Mouse (Mus musculus) cerebellum, adult (tissue): ENCODE results near the gene Fgfr2.
A peak's percentile ranks its signal among the peaks of the same experiment; 100 is the strongest.

Experiments
- ATAC-seq: cut with Nextera tagmentation; 2 replicates; pipeline ENCODE4 v1.9.2; 2017; ENCODE audit warnings: mild to moderate bottlenecking, moderate library complexity, mixed read lengths; ENCODE audit not compliant: insufficient number of reproducible peaks, low FRiP score, low TSS enrichment

Fgfr2 gene

DNA sequence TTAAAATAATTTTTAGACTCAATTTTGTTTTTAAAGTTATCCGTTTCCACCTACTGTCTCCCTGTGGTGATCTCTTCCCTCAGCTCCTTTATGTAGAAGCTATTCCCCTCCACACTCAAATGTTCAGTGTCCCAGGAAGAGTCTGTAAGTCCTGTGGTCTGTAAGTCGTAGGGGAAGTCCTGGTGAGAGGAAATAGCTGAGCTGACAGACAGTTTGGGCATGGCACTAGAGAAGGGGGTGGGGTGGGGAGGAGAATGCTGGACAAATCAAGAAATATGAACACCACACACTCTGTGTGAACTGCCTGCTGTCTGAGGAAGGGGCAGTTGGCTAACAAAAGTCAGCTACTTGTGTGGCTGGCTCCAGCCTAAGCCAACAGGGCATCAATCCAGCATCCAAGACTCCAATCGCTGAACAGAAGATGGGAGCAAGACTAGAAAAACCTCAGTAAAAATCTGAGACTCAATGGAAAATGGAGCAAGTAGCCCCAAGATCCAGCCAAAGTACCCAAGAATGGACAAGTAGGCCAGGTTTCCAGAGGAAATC is 75.0 kb downstream of the Fgfr2 start:
- no peak for ATAC-seq

DNA sequence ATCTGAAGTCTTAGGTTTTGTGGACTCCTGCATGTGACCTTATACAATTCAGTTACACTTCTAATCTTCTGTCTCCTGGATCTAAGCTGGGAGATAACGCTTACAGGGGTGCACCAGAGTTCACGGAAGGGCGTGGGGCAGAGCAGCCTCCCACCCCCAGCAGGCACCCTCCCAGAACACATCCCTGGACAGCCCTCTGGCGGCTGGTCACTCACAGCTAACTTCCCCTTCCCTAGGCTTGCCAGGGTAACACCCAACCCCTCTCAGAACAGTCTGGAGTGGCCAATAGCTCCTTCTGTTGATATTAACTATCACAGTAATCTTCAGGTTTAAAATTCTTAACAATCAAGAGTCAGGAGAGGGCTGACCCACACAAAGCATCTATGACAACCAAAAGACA is 75.9 kb downstream of the Fgfr2 start:
- no peak for ATAC-seq

DNA sequence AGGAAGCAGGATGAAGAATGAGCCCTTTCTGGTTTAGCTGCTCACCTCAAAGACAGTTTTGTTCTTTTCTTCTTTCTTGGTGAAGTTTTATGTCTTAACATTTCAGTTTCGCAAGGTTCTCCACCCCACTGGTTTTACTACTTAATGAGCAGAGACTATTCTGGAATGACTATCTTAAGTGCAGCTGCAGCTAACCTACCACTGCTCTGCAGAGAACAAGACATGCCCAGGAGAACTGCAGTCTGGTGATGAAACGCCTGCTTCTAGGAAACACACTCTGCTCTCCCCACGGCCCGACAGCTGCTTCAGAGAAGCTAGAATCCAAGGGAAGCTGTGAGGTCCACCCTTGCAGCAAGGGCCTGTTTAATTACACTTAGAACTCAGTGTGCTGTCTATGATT is 78.4 kb downstream of the Fgfr2 start:
- no peak for ATAC-seq

DNA sequence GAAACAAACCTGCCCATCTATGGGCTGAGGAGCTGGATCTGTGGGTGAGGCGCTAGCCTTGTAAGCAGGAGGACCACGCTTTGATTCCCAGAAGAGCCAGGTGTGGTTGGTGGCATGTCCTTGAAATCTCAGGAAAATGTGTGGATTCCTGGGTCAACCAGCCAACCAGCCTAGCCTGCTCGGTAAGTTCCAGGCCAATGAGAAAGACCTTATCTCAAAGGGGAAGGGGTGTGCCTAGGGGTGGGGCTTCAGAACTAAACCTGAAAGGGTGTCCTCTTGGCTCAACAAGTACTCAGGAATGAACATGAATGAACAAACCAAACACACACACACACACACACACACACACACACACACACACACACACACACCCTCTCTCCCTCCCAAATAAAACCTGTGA is 81.4 kb downstream of the Fgfr2 start:
- ATAC-seq: no peak

DNA sequence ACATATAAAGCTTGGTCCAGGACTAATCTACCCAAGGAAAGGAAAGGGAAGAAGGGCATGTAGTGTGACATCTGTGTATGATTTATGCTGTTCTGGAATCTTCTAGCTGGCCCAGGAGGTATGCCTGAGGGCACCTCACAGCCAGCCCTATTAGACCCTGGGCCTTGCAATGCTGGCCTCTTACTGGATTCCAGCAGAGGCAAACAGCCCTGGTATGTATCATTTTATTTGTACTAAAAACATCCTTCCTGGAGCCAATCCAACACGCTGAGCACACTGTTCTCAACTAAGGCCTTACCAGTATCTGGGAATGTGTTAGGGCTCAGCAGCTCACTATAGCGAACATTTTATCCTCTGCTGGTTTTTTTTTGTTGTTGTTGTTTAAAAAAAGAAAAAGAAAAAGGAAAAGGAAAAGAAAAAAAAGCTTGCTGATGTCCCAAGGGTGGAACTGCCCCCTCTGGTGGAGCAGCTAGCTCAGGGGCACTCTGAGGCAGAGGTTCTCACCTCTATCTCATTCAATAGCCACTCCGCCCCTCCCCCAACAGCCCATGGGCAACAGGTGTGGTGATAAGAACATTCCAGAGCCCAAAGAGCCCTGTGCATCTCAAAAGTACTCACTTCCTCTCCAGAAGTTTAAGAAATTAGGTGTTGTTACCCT is 82.3 kb downstream of the Fgfr2 start:
- ATAC-seq: no peak

DNA sequence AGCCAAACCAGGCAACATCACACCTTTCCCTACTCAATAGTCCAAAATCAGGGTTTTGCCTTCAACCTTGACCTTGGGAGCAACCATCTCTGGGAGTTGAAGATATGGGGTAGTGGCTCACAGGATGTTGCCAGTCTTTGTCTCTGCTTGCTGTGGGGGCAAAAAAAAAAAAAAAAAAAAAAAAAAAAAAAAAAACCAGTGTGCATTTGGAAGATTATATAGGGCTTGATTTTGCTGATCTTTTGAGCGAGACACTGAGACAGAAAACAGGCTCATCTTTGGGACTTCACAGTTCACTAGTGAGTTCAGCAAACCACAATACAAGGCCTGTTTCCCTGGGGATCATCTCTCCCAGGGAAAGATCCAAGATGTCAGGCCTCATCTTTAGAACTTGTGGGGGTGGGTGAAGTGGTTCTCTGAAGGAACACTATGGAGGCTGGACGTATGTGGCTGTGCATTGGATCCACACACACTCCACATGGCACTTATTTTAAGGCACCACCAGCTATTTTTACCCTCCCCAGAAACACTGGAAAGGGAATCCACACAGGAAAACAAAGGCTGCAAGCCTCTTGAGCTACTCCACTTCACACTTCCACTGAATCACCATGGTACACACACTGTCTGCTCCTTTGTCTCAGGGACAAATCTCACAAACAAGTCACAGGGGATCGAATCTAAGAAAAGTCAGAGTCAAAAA is 83.4 kb downstream of the Fgfr2 start:
- no peak for ATAC-seq

DNA sequence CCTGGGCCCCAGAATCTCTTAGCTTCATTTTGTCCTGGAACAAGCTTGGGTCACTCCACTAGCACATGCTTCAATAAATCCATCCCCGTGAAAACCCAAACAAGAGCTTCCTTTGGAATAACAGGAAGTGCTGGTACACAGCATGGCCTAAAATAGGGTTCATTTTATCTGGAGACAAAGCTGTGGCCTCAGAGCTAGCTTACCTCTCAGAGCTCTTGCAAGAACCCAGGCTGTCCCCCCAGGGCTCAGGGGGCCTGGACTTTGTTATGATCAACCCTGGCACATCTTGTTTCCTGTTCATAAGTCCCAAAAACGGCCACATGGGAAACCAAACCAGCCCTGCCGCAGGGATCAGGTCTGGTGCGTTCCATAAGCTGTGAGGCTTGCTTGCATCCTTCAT is 85.5 kb downstream of the Fgfr2 start:
- ATAC-seq: no peak

DNA sequence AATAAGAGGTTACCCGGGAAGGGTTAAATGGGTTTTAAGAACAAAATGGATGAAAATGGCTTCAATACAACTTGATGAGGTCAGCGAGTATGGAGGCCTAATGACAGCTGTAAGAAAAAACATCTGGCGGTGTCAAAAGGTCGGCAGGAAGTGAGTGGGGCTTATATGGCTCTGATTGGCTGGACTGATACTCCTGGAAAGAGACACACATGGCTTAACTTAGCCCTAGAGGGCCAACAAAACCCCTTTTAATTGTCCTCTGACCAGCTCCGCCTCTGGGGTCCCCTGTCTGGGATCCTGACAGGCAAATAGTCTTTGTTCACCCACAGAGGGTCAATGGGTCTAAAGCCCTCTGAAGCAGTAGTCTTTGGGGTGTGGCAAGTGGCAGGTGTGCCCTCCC is 85.9 kb downstream of the Fgfr2 start:
- ATAC-seq: no peak

DNA sequence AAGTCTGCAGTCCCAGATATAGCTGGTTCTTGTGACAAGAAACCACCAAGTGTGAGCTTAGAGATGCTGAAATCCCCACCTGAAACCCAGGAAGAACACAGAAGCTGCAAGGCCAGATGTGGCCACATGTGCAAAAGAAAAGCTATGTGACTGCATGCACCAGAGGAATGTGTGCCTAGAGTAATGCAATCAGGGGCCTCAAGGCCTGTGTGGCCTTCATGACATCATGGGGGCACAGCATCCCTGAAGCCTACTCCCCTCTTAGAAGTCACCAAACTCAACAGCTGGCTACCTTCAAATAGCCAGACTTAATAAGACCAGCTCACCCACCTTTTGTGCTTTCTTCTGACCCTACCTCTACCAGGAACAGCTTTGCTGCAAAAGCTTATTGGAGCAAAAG is 87.2 kb downstream of the Fgfr2 start:
- ATAC-seq: no peak

DNA sequence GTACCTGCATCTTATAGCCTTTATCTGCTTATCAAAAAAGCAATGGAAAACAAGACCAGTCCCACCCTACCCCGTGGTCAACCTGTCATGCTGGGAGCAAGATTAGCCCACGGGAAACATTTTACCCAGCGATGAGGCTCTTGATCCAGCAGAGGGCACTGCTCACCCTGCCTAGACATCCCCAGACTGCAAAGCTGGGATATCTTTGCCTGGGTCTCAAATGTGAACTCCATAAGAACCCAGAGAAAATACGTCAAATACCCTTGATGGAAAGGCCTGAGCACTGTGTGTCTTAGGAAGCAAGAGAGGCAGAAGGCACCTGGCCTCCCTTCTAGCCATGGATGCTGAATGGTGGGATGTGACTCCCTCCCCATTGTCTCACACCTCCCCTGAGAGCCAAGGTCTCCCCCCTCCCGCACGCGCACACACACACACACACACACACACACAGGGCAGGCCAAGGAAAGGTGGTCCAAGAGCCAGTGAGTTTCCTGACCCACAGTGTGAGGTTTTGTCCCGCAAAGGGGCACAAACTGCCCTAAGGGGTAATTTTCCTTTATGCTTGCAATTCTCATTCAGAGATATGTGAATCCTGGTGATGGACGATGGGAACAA is 90.5 kb downstream of the Fgfr2 start:
- ATAC-seq: peak; percentile 65

DNA sequence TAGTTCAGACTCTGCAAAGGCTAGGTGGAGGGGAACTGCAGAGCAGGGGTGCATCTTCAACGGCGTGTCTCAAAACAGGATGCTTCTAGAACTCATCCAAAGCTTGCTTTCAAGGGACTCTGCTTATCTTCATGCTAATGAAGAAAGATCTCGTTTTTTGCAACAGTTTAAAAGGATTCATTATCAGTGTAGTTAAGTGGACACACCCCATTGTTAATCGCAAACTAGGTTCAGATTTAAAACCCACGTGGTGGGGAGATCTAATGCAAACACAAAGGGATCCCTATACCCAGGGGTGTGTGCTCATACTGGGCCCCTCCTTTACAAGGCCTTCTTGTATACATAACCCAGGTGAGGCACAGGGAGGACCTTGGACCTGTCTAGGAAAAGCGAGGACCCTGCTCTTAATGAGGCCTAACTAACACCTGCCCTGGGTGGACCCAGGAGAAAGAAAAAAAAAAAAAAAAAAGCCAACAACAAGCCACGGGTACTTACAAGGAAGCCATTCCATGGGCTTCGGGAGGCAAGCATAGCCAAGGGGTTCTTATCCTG is 93.6 kb downstream of the Fgfr2 start:
- ATAC-seq: no peak

DNA sequence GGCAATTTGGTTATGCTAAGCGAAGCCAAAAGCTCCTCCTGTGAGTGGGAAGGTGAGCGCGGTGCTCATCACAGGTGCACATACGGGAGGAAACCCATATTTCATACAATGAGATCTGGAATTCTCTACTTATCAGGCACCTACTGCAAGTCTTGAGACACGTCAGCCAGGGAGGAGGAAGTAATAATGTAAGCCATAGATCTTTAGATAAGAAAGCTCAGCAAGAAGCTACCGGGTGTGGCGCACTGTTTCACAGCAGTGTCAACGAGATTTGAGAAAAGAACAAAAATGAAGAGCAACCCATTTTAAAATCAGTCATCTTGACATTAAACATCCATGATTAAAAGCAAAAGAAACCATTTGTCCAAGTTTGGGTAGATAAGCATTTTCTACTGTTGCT is 94.1 kb downstream of the Fgfr2 start:
- no peak for ATAC-seq

DNA sequence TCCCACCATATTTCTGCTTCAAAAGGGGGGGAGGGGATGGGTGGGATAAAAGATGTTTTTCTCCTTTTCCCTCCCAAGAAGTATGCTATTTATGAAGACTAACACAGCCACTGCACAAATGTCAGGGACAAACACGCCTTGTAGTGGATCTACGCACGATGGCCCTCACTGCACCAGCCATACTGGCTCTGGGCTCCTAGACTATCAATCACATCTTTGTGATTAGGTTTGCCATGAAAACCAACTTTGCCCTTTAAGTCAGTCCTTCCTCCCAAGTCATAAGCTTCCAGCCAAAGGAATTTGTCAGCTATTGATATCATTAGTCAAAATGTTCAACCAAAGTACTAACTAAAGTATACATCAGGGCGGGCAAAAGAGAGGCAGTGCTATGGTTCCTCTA is 95.2 kb downstream of the Fgfr2 start:
- ATAC-seq: no peak

DNA sequence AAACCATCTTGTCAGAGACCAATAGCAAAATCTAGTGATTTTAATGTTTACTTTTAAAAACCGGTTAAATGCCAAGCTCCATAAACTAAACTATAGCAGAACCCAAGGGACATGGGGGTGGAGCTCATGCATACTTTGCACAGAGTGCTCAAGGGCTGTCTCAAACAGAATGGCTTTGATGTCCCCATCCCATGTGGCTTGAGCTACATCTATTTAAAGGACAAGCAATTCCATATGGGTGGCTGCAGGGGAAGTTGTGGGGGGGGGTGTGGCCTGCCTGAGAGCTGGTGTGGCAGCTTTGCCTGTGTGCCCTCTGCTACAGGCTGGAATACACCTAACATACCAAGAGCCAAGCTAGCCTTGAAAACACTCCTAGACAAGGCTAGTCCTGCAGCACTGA is 98.5 kb downstream of the Fgfr2 start:
- ATAC-seq: no peak

DNA sequence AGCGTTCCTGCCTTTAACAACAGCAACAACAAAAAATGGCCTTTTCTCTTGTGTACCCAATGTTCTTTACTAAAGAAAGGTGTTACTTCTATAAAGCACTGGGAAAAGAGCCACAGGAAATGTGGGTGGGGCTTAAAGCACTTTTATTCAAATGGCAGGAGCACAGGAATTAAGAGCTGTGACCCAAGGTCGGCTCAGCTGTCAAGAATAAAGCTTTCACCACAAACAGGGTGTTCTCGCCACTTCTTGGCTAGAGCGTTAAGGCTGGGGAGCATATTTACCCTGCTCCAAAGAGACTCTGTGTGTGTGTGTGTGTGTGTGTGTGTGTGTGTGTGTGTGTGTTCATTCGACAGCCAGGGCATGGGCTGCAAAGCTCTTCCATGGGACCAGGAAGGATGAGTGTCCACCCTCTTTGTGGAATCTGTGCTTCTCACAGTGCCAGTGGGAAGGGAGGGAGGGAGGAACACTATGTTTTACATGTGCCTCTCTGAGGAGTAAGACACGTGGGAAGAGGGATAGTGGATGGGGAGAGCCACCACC is 103.6 kb downstream of the Fgfr2 start:
- ATAC-seq: no peak

DNA sequence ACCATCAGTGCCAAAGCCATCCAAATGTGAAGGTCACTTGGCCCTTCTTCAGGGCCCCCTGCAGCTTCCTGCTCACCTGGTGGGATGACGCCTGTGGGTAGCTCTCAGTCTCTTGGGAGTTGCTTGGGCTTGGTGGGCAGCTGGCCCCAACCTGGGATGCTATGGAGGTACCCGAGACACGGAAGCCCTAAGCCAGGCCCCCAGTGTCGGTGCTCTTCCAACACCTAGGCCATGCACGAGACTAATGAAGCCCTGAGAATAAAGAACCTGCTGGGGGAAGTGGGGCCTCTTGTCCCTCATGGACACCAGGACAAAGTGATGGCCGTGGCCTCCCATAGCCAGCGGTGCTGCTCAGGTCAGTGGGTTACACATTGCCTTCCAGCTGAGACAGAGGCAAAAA is 104.2 kb downstream of the Fgfr2 start:
- ATAC-seq: no peak

DNA sequence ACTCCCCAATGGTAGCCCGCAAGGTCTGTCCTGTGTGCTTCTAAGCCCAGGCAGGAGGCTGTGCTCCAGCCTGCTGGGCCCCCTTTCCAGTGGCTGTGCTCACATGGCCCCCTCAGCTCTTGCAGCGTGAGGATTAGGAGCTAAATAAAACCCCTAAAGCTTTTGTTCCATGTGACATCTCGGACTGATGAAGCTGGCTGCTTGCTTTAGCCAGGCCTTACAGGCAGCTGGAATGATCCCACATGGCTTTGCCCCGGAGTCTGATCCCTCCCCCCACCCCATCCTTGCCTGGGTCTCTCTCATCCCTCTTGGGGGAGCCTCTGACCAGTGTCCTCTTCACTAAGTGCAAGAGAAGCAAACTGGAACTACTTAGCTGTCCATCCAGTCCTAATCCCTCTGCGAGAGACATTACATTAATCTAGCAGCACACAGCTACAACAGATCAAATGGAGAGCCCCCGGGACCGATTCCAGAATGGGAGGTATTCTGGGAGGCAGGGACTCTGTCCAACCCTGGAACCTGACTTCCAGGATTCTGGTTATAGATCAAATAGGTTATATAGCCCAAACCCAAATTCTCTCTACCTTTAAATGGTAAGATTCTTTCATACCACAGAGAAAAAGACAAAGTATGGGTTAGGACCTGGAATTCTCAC is 107.6 kb downstream of the Fgfr2 start:
- ATAC-seq: no peak

DNA sequence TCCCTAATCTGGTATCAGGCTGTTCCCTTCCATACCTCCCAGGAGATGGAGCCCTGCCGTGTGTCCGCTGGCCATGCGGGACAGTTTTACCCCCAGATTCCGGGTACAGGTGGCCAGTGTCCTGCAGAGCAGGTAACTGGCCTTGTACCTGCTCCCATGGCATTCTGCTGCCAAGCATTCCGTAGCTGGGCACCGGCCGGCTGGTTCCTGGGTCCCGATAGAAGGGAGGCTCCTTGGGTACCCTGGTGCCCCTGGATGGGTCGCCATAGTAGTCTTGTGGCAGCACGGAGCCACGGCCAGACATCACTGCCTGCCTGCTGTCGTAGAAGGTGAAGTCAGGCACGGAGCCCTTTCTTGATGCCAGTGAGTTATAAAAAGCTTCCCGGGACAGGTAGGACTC is 108.5 kb downstream of the Fgfr2 start:
- no peak for ATAC-seq

DNA sequence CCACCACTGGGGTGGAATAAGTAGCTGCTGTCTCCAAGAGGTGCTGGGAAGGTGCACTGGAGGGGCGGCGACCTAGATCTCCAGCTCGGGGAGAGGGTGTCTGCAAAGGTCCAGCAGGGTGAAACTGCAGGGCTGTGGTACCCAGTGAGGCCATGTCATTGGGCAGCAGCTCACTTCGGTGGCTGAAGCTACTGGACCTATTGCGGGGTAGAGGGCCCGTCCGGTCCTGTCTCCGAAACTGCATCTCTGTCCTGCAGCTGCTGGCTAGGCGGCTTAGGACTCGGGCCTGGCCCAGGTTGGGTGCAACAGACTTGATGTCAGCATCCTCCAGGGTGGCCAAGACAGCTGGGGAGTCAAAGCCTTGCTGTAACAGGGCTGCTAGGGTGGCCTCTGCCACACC is 109.2 kb downstream of the Fgfr2 start:
- no peak for ATAC-seq

DNA sequence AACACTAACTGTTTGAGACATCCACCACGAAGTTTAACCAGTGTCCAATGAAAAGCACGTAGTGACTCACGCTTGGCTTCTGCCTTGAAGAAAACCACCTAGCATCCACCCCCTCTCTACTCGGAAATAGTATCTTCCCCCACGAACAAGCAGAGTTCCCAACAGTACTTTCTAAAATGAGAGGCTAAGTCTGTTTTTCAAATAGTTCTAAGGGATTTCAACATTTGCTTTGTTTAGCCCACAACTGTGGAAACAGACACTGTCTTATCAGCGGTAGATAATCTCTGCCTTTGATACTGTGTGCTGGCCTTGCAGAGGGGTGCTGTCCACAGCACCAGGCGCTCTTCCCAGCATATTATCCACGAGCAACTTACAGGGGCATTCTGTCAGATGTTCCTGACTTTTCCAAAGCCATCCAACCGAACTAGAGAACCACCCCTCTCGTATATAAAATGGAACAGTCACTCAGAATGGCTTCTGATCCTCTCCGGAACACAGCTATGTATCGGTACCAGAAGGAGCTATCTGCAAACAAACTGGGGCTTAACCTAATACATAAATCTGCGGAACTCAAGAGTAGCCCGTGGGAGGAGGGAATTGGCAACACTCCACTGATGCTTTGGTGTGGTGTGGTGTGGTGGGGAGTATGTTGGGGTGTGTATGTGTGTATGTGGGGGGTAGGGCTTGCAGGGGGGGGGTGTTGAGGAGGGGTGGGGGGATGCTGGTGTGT is 110.3 kb downstream of the Fgfr2 start:
- no peak for ATAC-seq
